Mouse (Mus musculus) heart, postnatal 10 days (tissue): Measurements from ENCODE around the gene Myf6. TPM values are rescaled to one million over a fixed set of nuclear protein-coding genes. Genes with fewer than 3 reads are reported as not detected.
A peak's percentile ranks its signal among the peaks of the same experiment; 100 is the strongest.

Source experiments
- DNase-seq, 2 experiments: peaks; one replicate each; pipeline ENCODE4 v3.0.0; 2021
- intact Hi-C: fragments of 180-260 bp; cut with DNase I; formaldehyde crosslinking; loops from one replicate; pipeline ENCODE4 v1.15.1; 2025
- total RNA-seq, 2 experiments: library from RNA; stranded (reverse); gene quantifications; 2 replicates each; pipeline ENCODE4 v1.2.3; 2021

Gene Myf6
- total RNA-seq: not detected

- intact Hi-C loops: no loop called here
- DNase-seq: no peak
Measured at GRCm38 (mm10) chr10:107494568-107494967, at the start of gene Myf6. Gene Myf6, minus strand, starts transcription at chr10:107494737.

GRCm38 (mm10) chr10:107543026-107543425 lies 48.5 kb upstream of the Myf6 start:
- intact Hi-C loops: no loop called here
- DNase-seq: no peak

GRCm38 (mm10) chr10:107528758-107529157 lies 34.2 kb upstream of the Myf6 start:
- intact Hi-C loops: no loop called here
- DNase-seq: no peak

GRCm38 (mm10) chr10:107519216-107519615 lies 24.7 kb upstream of the Myf6 start:
- DNase-seq: no peak
- intact Hi-C loops: no loop called here

GRCm38 (mm10) chr10:107516641-107517040 lies 22.1 kb upstream of the Myf6 start:
- intact Hi-C loops: no loop called here

GRCm38 (mm10) chr10:107514735-107515134 lies 20.2 kb upstream of the Myf6 start:
- intact Hi-C loops: no loop called here
- DNase-seq: no peak

More at GRCm38 (mm10) chr10:107516641-107517040, 22.1 kb upstream of the Myf6 start:
- no peak for DNase-seq

GRCm38 (mm10) chr10:107506397-107506796 lies 11.9 kb upstream of the Myf6 start:
- intact Hi-C loops: no loop called here

GRCm38 (mm10) chr10:107503430-107503829 lies 8.9 kb upstream of the Myf6 start:
- intact Hi-C loops: no loop called here
- no peak for DNase-seq

More at GRCm38 (mm10) chr10:107506397-107506796, 11.9 kb upstream of the Myf6 start:
- no peak for DNase-seq

GRCm38 (mm10) chr10:107502193-107502592 lies 7.7 kb upstream of the Myf6 start:
- intact Hi-C loops: no loop called here

GRCm38 (mm10) chr10:107499656-107500055 lies 5.1 kb upstream of the Myf6 start:
- DNase-seq: peak; percentile 37 to 56
- intact Hi-C loops: no loop called here

More at GRCm38 (mm10) chr10:107502193-107502592, 7.7 kb upstream of the Myf6 start:
- no peak for DNase-seq

- no peak for DNase-seq
- intact Hi-C loops: no loop called here
Measured at GRCm38 (mm10) chr10:107496402-107496801, 1.9 kb upstream of the Myf6 start.

- intact Hi-C loops: no loop called here
- DNase-seq: no peak
Measured at GRCm38 (mm10) chr10:107493580-107494474, 710 bp downstream of the Myf6 start.

GRCm38 (mm10) chr10:107492867-107493579 lies 1.5 kb downstream of the Myf6 start:
- intact Hi-C loops: no loop called here
- no peak for DNase-seq

GRCm38 (mm10) chr10:107488654-107489315 lies 5.8 kb downstream of the Myf6 start:
- DNase-seq: no peak
- intact Hi-C loops: no loop called here

GRCm38 (mm10) chr10:107486770-107487169 lies 7.8 kb downstream of the Myf6 start:
- peak in 1 of 2 experiments; percentile 25 for DNase-seq
- intact Hi-C loops: no loop called here

GRCm38 (mm10) chr10:107485870-107486269 lies 8.7 kb downstream of the Myf6 start, which contains the start of gene Myf5:
Gene Myf5, minus strand, starts transcription at chr10:107486134.
- DNase-seq: no peak
- intact Hi-C loops: no loop called here

- intact Hi-C loops: no loop called here
Measured at GRCm38 (mm10) chr10:107484050-107484449, 10.5 kb downstream of the Myf6 start.

GRCm38 (mm10) chr10:107473497-107473896 lies 21.0 kb downstream of the Myf6 start:
- no peak for DNase-seq
- intact Hi-C loops: no loop called here

More at GRCm38 (mm10) chr10:107484050-107484449, 10.5 kb downstream of the Myf6 start:
- DNase-seq: no peak

- no peak for DNase-seq
- intact Hi-C loops: no loop called here
Measured at GRCm38 (mm10) chr10:107471712-107472111, 22.8 kb downstream of the Myf6 start.

GRCm38 (mm10) chr10:107467819-107468218 lies 26.7 kb downstream of the Myf6 start:
- no peak for DNase-seq
- intact Hi-C loops: no loop called here
